Mouse (Mus musculus) brain, embryonic 14.5 days (tissue): ENCODE data around the gene Gm42715. TPM values are rescaled to one million over a fixed set of nuclear protein-coding genes. Genes with fewer than 3 reads are reported as not detected.
"Not testable (repeated sequence)": the region's sequence is repeated elsewhere in the genome, so short reads cannot be mapped to it uniquely, and the experiment has no call there.

Source experiments
- DNase-seq: peaks from one replicate; pipeline ENCODE4 v3.0.0-alpha.2; 2011; ENCODE audit warnings: low read depth
- CTCF ChIP-seq: fragments of 200-500 bp; IDR thresholded peaks from 2 replicates; pipeline ENCODE4 v1.5.1; 2012; ENCODE audit warnings: inconsistent platforms, mild to moderate bottlenecking, moderate library complexity, borderline replicate concordance; ENCODE audit not compliant: insufficient read depth, insufficient read length; ENCODE audit errors: extremely low read depth
- POLR2A ChIP-seq: fragments of 200-500 bp; IDR thresholded peaks from 2 replicates; pipeline ENCODE4 v1.6.1; 2012; ENCODE audit warnings: mild to moderate bottlenecking, inconsistent platforms, borderline replicate concordance; ENCODE audit not compliant: poor library complexity, insufficient read depth, insufficient read length, severe bottlenecking; ENCODE audit errors: extremely low read depth
- polyA plus RNA-seq: library from polyadenylated mRNA; depleted of rRNA; stranded (reverse); fragments of >200 nt; gene quantifications from 2 replicates; pipeline ENCODE4 v1.2.3, GENCODE M21; 2012

Gene Gm42715
- polyA plus RNA-seq, 1 experiment: 19.2 TPM

DNA sequence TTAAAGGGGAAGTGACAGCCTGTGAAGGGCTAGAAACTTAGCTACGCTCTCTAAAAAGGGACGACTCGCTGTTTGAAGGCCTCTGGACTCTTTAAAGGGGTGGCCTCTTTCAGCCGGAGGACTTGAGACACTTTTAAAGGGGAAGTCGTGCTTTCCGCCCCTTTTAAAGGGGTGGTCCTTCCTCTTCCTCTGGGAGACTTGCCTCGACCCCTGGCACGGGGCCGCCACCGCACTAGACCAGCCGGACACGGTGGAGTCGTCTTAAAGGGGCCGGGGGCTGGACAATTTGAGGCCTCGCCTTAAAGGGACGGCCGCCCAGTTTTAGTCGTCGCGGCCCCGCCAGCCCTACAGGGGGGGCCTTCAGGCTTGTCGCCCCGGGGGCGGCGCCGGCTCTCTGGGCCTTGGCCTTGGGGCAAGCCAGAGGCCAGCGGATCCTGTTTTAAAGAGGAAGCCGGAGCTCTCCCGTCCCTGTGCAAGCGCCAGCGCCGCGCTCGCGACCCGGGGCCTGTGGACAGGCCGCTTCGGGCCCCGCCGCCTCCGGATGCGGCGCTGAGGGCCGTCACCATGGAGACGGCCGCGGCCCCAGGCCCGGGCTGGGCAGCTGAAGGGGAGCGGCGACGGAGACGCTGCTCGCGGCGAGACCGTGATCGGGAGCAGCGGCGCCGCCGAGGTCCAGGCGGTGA, 40.6 kb upstream of the Gm42715 start, which contains the start of gene Fbrs:
TSS of gene Fbrs (plus strand) at position 565 of the 683 bp plus-strand sequence.
- no peak for TF ChIP-seq CTCF
- peak; percentile 6; the same call in 1 of the 2 replicates for TF ChIP-seq POLR2A
- DNase-seq: peak; percentile 99

DNA sequence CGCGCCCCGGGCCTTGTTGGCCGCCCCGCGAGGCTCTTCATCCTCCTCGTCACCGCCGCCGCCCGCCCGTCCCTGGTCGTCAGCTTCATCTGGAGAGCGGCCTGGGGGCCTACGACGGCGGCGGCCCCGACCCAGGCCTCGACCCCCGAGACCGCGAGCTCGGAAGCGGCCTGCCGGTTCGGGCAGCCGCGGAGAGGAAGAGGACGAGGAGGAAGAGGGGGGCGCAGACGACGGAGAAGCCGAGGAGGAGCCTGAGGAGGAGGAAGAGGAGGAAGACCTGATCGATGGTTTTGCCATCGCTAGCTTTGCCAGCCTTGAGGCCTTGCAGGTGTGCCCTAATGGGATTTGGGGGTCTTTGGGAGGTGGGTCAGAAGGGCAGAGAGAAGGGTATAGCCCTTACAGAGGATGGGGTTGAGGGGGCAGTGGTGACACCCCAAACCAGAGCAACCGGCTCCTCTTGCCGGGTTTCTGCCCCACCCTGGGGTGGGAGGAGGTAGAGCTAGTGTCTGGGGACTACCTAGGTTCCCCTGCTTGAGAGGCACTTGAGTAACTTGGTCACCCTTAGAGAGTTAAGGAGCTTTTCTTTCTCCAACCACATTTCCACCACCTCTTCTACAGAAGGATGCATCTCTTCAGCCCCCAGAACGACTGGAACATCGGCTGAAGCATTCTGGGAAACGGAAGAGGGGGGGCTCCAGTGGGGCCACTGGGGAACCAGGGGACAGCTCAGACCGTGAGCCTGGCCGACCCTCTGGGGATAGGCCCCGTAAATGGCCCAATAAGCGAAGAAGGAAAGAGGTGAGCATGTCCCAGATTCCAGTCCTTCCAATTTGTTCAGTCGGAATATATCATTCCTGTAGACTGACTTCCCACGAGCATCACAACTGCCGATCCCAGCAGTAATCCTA, 39.8 kb upstream of the Gm42715 start:
- TF ChIP-seq CTCF: no peak
- no peak for DNase-seq

DNA sequence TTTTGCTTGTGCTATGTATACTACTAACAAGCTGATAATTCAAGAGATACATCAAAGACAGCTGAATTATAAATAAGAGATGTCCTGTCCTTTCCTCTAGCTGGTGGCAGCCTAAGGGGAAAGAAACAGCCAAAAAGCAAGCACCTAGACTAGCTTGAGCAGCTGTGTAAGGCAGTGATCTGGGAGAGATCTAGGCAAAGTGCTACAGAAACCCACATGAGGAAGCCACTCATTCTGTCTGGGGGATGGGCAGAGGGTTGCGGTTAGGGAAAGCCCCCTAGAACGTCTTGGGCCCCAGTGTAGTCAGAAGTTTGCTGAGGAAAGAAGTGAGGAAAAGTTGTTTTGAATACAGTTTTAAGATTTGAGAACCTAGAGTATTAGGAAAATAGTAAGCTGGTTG, 39.1 kb upstream of the Gm42715 start:
- no peak for DNase-seq

DNA sequence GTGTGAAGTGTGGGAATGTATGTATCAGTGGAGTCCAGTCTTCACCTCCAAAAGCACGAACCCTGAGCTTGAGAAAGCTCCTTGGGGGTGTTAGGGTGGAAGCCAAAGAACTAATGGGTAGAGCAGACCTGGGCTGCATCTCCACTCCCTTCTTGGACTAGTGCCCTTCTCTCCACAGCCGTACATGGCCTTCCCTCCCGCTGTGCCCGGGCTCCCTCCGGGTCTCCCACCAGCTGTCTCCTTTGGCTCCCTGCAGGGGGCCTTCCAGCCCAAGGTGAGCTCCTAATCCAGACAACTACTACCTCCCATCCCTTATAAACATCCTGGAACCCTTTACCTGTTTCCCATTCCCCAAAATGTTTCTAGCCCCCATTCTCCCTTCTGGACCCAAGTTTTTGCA, 34.0 kb upstream of the Gm42715 start:
- no peak for TF ChIP-seq POLR2A
- no peak for TF ChIP-seq CTCF
- DNase-seq: no peak

More for the DNA sequence above, 39.1 kb upstream of the Gm42715 start:
- TF ChIP-seq CTCF: no peak
- TF ChIP-seq POLR2A: no peak

DNA sequence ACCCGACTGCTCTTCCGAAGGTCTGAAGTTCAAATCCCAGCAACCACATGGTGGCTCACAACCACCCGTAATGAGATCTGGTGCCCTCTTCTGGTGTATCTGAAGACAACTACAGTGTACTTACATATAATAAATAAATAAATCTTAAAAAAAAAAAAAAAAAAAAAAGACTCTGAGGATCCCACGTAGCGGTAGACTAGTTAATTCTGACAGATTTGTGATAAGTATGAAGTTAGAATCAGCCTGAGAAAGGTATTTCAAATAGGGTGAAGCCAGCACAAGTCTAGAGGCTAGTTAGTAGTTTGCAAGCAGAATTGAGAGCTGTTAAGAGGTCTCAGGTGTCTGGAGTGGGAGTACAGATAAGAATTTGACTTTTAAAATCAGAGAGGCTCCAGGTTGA, 31.0 kb upstream of the Gm42715 start:
- not testable (repeated sequence) for DNase-seq

DNA sequence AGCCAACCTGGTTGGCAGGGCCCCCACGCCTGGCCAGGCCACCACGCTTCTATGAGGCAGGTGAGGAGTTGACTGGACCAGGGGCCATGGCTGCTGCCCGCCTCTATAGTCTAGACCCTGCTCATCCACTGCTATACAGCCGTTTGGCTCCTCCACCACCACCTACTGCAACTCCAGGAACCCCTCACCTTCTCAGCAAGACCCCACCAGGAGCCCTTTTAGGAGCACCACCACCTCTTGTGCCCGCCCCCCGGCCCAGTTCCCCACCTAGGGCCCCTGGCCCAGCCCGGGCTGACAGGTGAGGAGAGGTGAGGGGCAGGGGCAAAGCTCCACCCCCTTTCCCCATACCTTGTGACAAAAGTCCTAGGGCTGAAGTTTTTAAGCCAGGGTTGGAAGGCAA, 29.4 kb upstream of the Gm42715 start:
- no peak for DNase-seq
- TF ChIP-seq POLR2A (no peak), CTCF (no peak)

DNA sequence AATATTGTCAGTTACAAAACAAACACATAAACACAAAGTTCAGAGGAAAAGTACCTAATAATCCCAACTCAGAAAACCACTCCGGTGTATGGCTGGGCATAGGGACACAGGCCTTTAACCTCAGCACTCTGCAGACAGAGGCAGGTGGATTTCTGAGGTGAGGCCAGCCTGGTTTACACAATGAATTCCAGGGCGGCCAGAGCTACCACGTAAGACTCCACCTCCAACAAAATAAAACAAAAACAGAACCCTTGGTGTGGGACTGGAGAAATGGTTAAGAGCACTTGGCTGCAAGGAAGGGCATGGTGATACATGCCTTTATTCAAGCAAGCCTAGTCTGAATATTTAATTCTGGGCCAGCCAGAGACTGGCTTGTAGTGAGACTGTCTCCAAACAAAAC, 27.5 kb upstream of the Gm42715 start:
- no peak for DNase-seq
- TF ChIP-seq CTCF (no peak), POLR2A (no peak)

DNA sequence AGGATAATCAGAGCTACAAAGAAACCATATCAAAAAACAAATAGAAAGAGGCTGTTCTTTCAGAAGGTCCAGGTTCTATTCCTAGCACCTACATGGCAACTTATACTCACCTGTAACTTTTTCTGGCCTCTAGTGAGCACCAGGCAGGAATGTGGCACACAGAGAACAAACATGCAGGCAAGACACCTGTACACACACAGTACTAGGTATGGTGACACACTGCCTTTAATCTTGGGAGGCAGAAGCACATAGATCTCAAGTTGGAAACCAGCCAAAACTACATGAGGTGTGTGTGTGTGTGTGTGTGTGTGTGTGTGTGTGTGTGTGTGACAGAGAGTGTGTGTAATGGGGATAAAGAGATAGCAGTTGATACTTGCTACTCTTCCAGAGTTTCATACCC, 24.7 kb upstream of the Gm42715 start:
- TF ChIP-seq POLR2A: no peak
- no peak for TF ChIP-seq CTCF
- DNase-seq: no peak

DNA sequence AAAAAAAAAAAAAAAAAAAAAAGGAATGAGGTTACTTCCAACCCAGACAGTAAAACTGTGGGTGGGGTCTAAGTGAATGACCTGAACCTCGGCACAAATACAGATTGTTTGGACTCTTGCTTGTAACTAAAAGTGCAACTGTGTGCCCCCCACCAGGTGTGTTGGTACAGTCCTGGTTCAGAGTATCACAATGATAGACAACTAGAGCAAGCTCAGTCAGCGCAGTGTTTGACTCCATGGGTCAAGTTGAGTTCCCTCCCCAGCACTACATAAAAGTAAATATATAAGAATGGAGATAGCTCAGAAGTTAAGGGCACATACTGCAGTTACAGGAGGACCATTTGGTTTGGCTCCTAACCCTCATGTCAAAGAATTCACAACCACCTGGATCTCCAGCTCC, 22.0 kb upstream of the Gm42715 start:
- DNase-seq: no peak
- TF ChIP-seq CTCF (no peak), POLR2A (no peak)

DNA sequence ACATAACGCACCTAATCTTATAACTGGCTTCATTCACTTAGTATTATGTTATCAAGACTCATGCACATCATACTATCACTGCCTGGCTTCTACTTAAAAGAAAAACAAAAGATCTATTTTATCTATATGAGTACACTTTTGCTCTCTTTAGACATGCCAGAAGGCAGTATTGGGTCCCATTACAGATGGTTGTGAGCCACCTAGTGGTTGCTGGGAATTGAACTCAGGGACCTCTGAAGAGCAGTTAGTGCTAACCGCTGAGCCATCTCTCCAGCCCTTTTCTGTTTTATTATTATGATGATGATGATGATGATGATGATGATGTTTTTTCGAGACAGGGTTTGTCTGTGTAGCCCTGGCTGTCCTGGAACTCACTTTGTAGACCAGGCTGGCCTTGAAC, 21.0 kb upstream of the Gm42715 start:
- DNase-seq: peak; percentile 61
- TF ChIP-seq POLR2A (no peak), CTCF (peak; percentile 57; the same call in 1 of the 2 replicates)

DNA sequence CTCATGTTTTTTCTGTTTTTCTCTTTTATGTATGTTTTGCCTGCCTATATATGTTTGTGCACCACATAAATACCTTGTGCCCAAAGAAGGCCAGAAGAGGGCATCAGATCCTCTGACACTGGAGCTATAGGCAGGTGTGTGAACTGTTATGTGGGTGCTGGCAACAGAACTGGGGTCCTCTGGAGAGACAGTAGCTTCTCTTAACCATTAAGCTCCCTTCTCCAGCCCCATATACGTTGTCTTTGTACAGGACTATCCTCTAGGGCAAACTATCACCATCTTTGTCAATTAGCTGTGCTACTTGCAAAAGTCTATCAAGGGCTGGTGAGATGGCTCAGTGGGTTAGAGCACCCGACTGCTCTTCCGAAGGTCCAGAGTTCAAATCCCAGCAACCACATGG, 11.1 kb upstream of the Gm42715 start:
- no peak for DNase-seq
- TF ChIP-seq POLR2A (no peak), CTCF (no peak)

DNA sequence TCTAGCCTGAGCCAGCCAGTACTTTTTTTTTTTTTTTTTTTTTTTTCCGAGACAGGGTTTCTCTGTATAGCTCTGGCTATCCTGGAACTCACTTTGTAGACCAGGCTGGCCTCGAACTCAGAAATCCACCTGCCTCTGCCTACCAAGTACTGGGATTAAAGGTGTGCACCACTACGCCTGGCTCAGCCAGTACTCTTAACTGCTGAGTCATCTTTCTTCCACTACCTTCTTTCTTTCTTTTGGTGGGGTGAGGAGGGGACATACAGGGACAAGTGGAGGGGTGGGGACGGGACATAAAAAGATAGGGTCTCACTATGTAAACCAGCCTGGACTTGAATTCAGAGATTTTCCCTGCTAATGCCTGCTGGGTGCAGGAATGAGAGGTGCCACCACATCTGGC, 9.6 kb upstream of the Gm42715 start:
- not testable (repeated sequence) for DNase-seq
